Mouse (Mus musculus): ENCODE measurements around the gene Aip.
"Not testable (repeated sequence)": the region's sequence is repeated elsewhere in the genome, so short reads cannot be mapped to it uniquely, and the experiment has no call there.

Aip gene

DNA sequence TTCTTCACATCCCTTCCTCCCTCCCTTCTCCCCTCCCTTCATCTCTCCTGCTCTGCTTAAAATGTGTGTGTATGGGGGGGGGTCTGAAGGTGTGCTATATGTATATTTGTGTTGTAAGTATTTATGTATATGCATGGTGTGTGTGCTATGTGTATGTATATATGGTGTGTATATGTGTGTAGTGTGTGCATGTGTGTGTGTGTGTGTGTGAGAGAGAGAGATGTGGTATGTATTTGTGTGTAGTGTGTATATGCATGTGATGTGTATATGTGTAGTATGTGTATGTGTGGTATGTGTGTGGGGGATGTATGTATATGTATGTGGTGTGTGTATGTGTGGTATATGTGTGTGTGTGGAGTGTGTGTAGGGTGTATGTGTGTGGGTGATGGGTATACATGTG, 58.8 kb downstream of the Aip start:
- DNase-seq (ENCODE audit: extremely low read depth, low read depth) = no peak

DNA sequence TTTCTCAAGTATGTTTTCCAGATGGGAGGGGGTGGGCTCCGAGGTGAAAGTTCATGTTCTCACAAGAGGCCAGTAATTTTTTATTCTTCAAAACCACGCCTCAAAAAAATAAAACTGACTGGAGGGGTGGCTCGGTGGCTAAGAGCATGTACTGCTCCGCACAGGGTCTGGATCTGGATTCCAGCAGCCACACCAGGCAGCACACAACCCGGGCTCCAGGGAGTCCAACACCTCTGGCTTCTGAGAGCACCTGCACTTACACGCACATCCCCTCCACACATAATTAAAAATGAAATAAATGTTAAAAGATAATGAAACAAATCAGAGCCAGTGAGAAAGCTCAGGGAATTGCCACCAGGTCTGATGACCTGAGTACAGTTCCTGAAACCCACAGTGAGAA, 59.4 kb downstream of the Aip start:
- no peak for DNase-seq (ENCODE audit: extremely low read depth, low read depth)

DNA sequence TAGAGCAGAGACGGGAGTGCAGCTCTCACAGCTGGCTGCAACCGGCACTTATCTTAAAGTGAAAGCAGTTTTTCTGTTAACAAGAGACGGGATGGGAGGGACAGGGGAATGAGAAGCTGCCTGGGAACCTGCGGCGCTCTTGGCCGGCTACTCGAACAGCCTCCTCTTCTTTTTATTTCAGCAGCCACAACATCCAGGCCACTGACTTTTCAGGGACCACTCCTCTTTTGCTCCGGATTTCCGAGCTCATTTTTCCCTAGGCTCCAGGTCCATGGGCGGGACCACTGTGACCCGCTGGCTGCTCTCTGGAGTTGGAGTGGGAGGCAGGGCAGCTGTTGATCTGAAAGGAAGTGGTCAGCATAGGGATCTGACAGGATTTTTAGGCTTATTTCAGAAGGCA, 61.2 kb downstream of the Aip start:
- DNase-seq (ENCODE audit: extremely low read depth, low read depth) = not testable (repeated sequence)

Measured in MEL-GATA-1-ER (cell line).